Mouse (Mus musculus): ENCODE results near the gene Rasa3. TPM values are rescaled to one million over a fixed set of nuclear protein-coding genes. Genes with fewer than 3 reads are reported as not detected.
A peak's percentile ranks its signal among the peaks of the same experiment; 100 is the strongest.

Gene Rasa3
- polyA plus RNA-seq, 1 experiment from 2014 or later, result 45.6 TPM

GRCm38 (mm10) chr8:13644932-13645676 is 32.3 kb downstream of the Rasa3 start:
- H3K27me3 ChIP-seq, result no peaks in the 10 kb centered on the region
- peaks cover 53% of the 10 kb centered on the region for H3K4me1 ChIP-seq
- H3K4me3 ChIP-seq, result no peak overlapping the region
- no peak overlapping the region for H3K4me2 ChIP-seq
- peak overlapping the region; percentile 36 for H3K27ac ChIP-seq
- 54% methylated on average over 6 of the region's 6 CpGs for WGBS
- H3K36me3 ChIP-seq, result no peaks in the 10 kb centered on the region
- no peak overlapping the region for H3K9ac ChIP-seq
- no peaks in the 10 kb centered on the region for H3K9me3 ChIP-seq
- no peak for ATAC-seq (ENCODE audit: borderline replicate concordance, extremely low read depth, low FRiP score, low TSS enrichment)

GRCm38 (mm10) chr8:13644155-13644554 is 33.2 kb downstream of the Rasa3 start:
- WGBS, result 8% methylated on average over 6 of the region's 6 CpGs

GRCm38 (mm10) chr8:13642659-13643181 is 34.7 kb downstream of the Rasa3 start:
- H3K9ac ChIP-seq, result no peak overlapping the region
- no peak overlapping the region for H3K27ac ChIP-seq
- H3K9me3 ChIP-seq, result no peaks in the 10 kb centered on the region
- no peaks in the 10 kb centered on the region for H3K27me3 ChIP-seq
- no peak overlapping the region for H3K4me2 ChIP-seq
- peaks cover 33% of the 10 kb centered on the region for H3K4me1 ChIP-seq
- no peaks in the 10 kb centered on the region for H3K36me3 ChIP-seq
- ATAC-seq (ENCODE audit: borderline replicate concordance, extremely low read depth, low FRiP score, low TSS enrichment), result no peak
- H3K4me3 ChIP-seq, result no peak overlapping the region
- WGBS, result 77% methylated on average over 10 of the region's 10 CpGs

More at GRCm38 (mm10) chr8:13644155-13644554, 33.2 kb downstream of the Rasa3 start:
- no peak overlapping the region for H3K4me3 ChIP-seq
- H3K27ac ChIP-seq, result peak overlapping the region; percentile 30
- no peak overlapping the region for H3K4me2 ChIP-seq
- peaks cover 44% of the 10 kb centered on the region for H3K4me1 ChIP-seq
- H3K36me3 ChIP-seq, result no peaks in the 10 kb centered on the region
- ATAC-seq (ENCODE audit: borderline replicate concordance, extremely low read depth, low FRiP score, low TSS enrichment), result peak; percentile 31; the same call in 1 of the 2 replicates
- no peak overlapping the region for H3K9ac ChIP-seq
- H3K27me3 ChIP-seq, result no peaks in the 10 kb centered on the region
- no peaks in the 10 kb centered on the region for H3K9me3 ChIP-seq

GRCm38 (mm10) chr8:13641206-13641605 is 36.2 kb downstream of the Rasa3 start:
- ATAC-seq (ENCODE audit: borderline replicate concordance, extremely low read depth, low FRiP score, low TSS enrichment), result no peak
- Histone ChIP-seq H3K36me3 (no peaks in the 10 kb centered on the region), H3K9ac (no peak overlapping the region), H3K9me3 (no peaks in the 10 kb centered on the region), H3K27ac (no peak overlapping the region), H3K27me3 (no peaks in the 10 kb centered on the region), H3K4me3 (no peak overlapping the region), H3K4me1 (peaks cover 33% of the 10 kb centered on the region), H3K4me2 (no peak overlapping the region)
- 60% methylated on average over 9 of the region's 9 CpGs for WGBS

- Histone ChIP-seq H3K27me3 (no peaks in the 10 kb centered on the region), H3K9ac (no peak overlapping the region), H3K9me3 (no peaks in the 10 kb centered on the region), H3K4me1 (peaks cover 26% of the 10 kb centered on the region), H3K4me2 (no peak overlapping the region), H3K4me3 (no peak overlapping the region), H3K27ac (peak overlapping the region; percentile 38), H3K36me3 (no peaks in the 10 kb centered on the region)
- ATAC-seq (ENCODE audit: borderline replicate concordance, extremely low read depth, low FRiP score, low TSS enrichment), result no peak; the same call in 1 of the 2 replicates
- WGBS, result 39% methylated on average over 9 of the region's 9 CpGs
These were observed 36.9 kb downstream of the Rasa3 start for GRCm38 (mm10) chr8:13640452-13640883.

- Histone ChIP-seq H3K4me3 (no peak overlapping the region), H3K4me2 (no peak overlapping the region), H3K36me3 (0 out of 2 replicates have a peak, but pooled peaks cover 4% of the 10 kb centered on the region), H3K4me1 (no peaks in the 10 kb centered on the region), H3K9ac (no peak overlapping the region), H3K9me3 (no peaks in the 10 kb centered on the region), H3K27me3 (no peaks in the 10 kb centered on the region), H3K27ac (no peak overlapping the region)
- no peak for ATAC-seq (ENCODE audit: borderline replicate concordance, extremely low read depth, low FRiP score, low TSS enrichment)
- 84% methylated on average over 6 of the region's 6 CpGs for WGBS
These were observed 44.3 kb downstream of the Rasa3 start for GRCm38 (mm10) chr8:13633107-13633506.

GRCm38 (mm10) chr8:13632309-13632708 is 45.1 kb downstream of the Rasa3 start:
- Histone ChIP-seq H3K27ac (no peak overlapping the region), H3K4me1 (no peaks in the 10 kb centered on the region), H3K4me3 (no peak overlapping the region), H3K9me3 (no peaks in the 10 kb centered on the region), H3K36me3 (peaks cover 4% of the 10 kb centered on the region; the same call in 1 of the 2 replicates), H3K27me3 (no peaks in the 10 kb centered on the region), H3K4me2 (no peak overlapping the region), H3K9ac (no peak overlapping the region)
- no peak for ATAC-seq (ENCODE audit: borderline replicate concordance, extremely low read depth, low FRiP score, low TSS enrichment)
- WGBS, result 84% methylated on average over 6 of the region's 6 CpGs

- Histone ChIP-seq H3K27me3 (no peaks in the 10 kb centered on the region), H3K9me3 (no peaks in the 10 kb centered on the region), H3K27ac (no peak overlapping the region), H3K4me3 (no peak overlapping the region), H3K36me3 (peaks cover 4% of the 10 kb centered on the region; the same call in 1 of the 2 replicates), H3K4me2 (no peak overlapping the region), H3K9ac (no peak overlapping the region), H3K4me1 (peaks cover 10% of the 10 kb centered on the region)
- ATAC-seq (ENCODE audit: borderline replicate concordance, extremely low read depth, low FRiP score, low TSS enrichment), result no peak
- 80% methylated on average over 4 of the region's 4 CpGs for WGBS
These were observed 46.6 kb downstream of the Rasa3 start for GRCm38 (mm10) chr8:13630754-13631153.

- 70% methylated on average over 5 of the region's 5 CpGs for WGBS
These were observed 47.2 kb downstream of the Rasa3 start for GRCm38 (mm10) chr8:13630171-13630570.

GRCm38 (mm10) chr8:13629351-13630090 is 47.9 kb downstream of the Rasa3 start:
- ATAC-seq (ENCODE audit: borderline replicate concordance, extremely low read depth, low FRiP score, low TSS enrichment), result no peak
- Histone ChIP-seq H3K36me3 (peaks cover 4% of the 10 kb centered on the region; the same call in 1 of the 2 replicates), H3K4me2 (no peak overlapping the region), H3K4me3 (no peak overlapping the region), H3K9ac (no peak overlapping the region), H3K27ac (no peak overlapping the region), H3K4me1 (peaks cover 22% of the 10 kb centered on the region), H3K9me3 (no peaks in the 10 kb centered on the region), H3K27me3 (no peaks in the 10 kb centered on the region)
- WGBS, result 80% methylated on average over 10 of the region's 10 CpGs

More at GRCm38 (mm10) chr8:13630171-13630570, 47.2 kb downstream of the Rasa3 start:
- H3K27ac ChIP-seq, result no peak overlapping the region
- peaks cover 15% of the 10 kb centered on the region for H3K4me1 ChIP-seq
- no peaks in the 10 kb centered on the region for H3K9me3 ChIP-seq
- H3K9ac ChIP-seq, result no peak overlapping the region
- peaks cover 4% of the 10 kb centered on the region; the same call in 1 of the 2 replicates for H3K36me3 ChIP-seq
- H3K4me3 ChIP-seq, result no peak overlapping the region
- no peaks in the 10 kb centered on the region for H3K27me3 ChIP-seq
- H3K4me2 ChIP-seq, result no peak overlapping the region
- no peak for ATAC-seq (ENCODE audit: borderline replicate concordance, extremely low read depth, low FRiP score, low TSS enrichment)

GRCm38 (mm10) chr8:13628067-13628466 is 49.3 kb downstream of the Rasa3 start:
- H3K27me3 ChIP-seq, result no peaks in the 10 kb centered on the region
- H3K9ac ChIP-seq, result no peak overlapping the region
- H3K4me2 ChIP-seq, result no peak overlapping the region
- 93% methylated on average over 9 of the region's 9 CpGs for WGBS
- no peak for ATAC-seq (ENCODE audit: borderline replicate concordance, extremely low read depth, low FRiP score, low TSS enrichment)
- no peak overlapping the region for H3K27ac ChIP-seq
- H3K36me3 ChIP-seq, result no peaks in the 10 kb centered on the region; the same call in 1 of the 2 replicates
- H3K4me3 ChIP-seq, result no peak overlapping the region
- H3K9me3 ChIP-seq, result no peaks in the 10 kb centered on the region
- peaks cover 36% of the 10 kb centered on the region for H3K4me1 ChIP-seq

GRCm38 (mm10) chr8:13627591-13627990 is 49.8 kb downstream of the Rasa3 start:
- H3K9me3 ChIP-seq, result no peaks in the 10 kb centered on the region
- 86% methylated on average over 5 of the region's 5 CpGs for WGBS
- no peak overlapping the region for H3K4me2 ChIP-seq
- peaks cover 40% of the 10 kb centered on the region for H3K4me1 ChIP-seq
- no peak overlapping the region for H3K27ac ChIP-seq
- H3K36me3 ChIP-seq, result no peaks in the 10 kb centered on the region; the same call in 1 of the 2 replicates
- H3K27me3 ChIP-seq, result no peaks in the 10 kb centered on the region
- no peak for ATAC-seq (ENCODE audit: borderline replicate concordance, extremely low read depth, low FRiP score, low TSS enrichment)
- no peak overlapping the region for H3K4me3 ChIP-seq
- H3K9ac ChIP-seq, result no peak overlapping the region

Measured in lung, embryonic 15.5 days (tissue).